Mouse (Mus musculus) adrenal gland, postnatal 14 days (tissue): ENCODE data around the gene Qprt. TPM values are rescaled to one million over a fixed set of nuclear protein-coding genes. Genes with fewer than 3 reads are reported as not detected.

ENCODE experiments used
- DNase-seq: peaks from one replicate; pipeline ENCODE4 v3.0.0; 2021; ENCODE audit warnings: mixed read lengths
- total RNA-seq: library from RNA; stranded (reverse); gene quantifications from 2 replicates; pipeline ENCODE4 v1.2.3, GENCODE M21; 2021

Qprt gene
- total RNA-seq, 1 experiment from 2014 or later, result 11.4 TPM

GRCm38 (mm10) chr7:127133125-127133524, 11.1 kb upstream of the Qprt start:
- DNase-seq, result no peak

GRCm38 (mm10) chr7:127129638-127130037, 7.6 kb upstream of the Qprt start:
- peak; percentile 44 for DNase-seq

- no peak for DNase-seq
Observed at GRCm38 (mm10) chr7:127121061-127121910, 740 bp downstream of the Qprt start.

- DNase-seq, result no peak
Observed at GRCm38 (mm10) chr7:127118671-127119445, 3.2 kb downstream of the Qprt start.

DNA sequence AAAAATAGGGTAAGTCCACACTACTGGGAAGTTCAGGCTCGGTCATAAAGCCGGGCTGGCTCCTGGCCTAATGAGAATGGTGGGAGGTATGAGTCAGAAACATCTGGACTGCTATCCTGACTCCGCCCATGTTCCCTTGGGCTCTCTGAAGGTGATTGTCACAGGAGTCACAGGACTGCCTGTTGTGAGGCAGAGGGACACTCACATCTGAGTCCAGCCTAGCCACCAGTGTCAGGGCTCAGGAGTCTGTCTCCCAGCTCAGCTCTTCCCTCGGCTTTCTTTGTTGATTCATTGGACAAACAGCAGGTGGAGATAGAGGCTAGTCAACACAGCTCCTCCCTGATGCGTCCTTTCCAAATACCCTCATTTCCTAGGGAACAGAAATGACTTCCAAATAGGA, 4.1 kb downstream of the Qprt start:
- peak; percentile 61 for DNase-seq

GRCm38 (mm10) chr7:127116331-127116935, 5.6 kb downstream of the Qprt start:
- DNase-seq, result no peak

GRCm38 (mm10) chr7:127114920-127115319, 7.1 kb downstream of the Qprt start:
- no peak for DNase-seq

- no peak for DNase-seq
Observed at GRCm38 (mm10) chr7:127113614-127114259, 8.3 kb downstream of the Qprt start.

DNA sequence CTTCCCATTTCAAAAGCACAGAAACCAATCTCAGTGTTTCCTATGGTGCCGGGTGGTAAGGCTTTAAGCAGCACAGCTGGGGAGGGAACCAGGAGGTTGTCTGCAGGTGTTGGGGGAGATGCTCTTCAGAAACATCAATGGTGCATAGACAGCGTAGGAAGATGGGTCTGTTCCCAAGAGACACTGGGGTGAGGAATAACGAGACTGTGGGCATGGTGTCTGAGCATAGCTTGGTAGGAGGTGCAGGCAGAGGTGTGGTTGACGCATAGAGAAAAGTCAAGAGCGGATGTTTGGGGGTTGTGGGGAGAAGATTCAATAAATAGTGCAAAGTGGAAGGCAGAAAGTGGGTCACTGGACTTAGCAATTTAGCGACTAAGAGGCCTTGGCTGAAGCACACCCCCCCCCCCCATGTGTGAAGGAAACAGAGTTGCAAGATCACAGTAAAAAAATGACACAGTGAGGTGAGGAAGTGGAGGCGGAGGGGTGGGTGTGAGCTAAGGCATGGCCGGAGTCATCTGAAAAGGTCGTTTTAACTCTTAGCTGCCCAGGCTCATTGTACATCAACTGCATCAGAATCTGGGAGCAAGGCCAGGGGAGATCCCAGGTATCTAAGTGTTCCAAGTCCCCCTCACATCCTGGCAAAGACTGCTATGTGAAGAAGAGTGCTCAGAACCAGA, 9.0 kb downstream of the Qprt start:
- no peak for DNase-seq

- DNase-seq, result no peak
Observed at GRCm38 (mm10) chr7:127112251-127112841, 9.7 kb downstream of the Qprt start.

GRCm38 (mm10) chr7:127111461-127111860, 10.6 kb downstream of the Qprt start:
- peak; percentile 78 for DNase-seq

DNA sequence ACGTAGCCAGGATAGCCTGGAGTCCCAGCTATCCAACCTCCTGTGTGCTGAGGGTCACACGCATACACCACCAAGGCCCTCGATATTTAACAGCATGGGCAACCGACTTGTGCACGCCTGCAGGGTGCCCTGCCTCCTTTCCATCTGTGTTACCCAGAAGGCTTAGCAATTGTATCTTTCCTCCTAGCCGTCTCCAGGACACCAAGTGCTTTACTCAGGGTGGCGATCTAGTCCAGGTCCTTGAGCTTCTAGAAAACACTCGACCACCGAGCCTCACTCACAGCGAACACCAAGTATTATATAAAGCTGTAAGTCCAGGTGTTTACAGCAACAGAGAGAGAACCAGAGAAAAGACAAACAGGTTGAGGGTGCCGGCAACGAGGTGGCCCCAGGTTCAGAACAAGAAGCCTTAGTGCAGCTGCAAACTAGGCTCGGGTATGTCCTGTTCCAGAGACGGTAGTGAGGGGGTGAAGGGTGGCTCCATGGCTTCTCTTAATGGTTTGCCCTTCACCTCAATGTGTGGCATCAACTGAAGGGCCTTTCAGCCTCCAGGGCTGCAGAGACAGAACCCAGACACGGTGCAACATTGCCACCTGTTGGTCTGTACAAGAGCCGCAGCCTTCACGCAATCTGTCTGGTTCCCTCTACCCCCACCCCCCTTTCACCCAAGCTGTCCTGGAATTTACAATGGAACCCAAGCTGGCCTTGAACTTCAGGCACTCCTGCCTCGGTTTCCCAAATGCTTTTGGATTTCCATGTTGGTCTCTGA, 11.6 kb downstream of the Qprt start:
- DNase-seq, result peak; percentile 85

DNA sequence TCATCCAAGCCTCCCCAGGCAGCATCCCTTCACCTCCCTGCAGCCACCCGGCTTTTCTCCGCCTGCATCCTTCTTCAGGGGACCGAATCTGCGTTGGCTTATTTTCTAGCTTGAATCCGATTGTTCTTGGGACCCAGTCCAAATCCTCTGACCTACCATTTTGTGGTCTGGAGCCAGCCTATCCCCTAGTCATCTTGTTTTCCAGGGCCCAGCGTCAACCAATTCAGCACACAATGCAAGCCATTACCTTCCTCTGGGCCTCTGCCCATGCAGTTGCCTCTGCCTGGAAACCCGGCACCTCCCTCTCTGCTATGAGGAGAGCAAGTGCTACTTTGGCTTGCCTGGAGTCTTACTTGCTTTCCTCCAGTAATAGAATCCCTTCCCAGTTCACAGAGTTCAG, 16.5 kb downstream of the Qprt start:
- no peak for DNase-seq

- DNase-seq, result peak; percentile 86
Observed at GRCm38 (mm10) chr7:127104560-127105332, 17.3 kb downstream of the Qprt start.

- peak; percentile 42 for DNase-seq
Observed at GRCm38 (mm10) chr7:127103960-127104359, 18.1 kb downstream of the Qprt start.

DNA sequence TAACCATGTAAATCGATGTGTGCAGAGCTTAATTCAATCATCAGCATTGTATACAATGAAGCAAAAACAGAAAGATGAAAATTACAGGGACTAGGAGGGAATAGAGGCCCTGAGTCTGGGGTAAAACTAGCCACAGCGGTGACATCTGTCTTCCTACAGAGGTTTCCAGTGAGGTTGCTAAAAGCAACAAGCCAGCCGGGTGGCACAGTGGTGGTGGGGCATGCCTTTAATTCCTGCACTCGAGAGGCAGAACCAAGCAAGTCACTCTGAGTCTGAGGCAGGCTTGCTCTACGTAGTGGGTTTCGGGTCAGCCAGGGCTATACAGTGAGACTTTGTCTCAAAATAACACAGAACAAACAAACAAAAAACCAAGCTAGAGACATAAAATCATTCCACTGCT, 19.9 kb downstream of the Qprt start:
- DNase-seq, result no peak

GRCm38 (mm10) chr7:127101451-127102016, 20.5 kb downstream of the Qprt start:
- peak; percentile 73 for DNase-seq

DNA sequence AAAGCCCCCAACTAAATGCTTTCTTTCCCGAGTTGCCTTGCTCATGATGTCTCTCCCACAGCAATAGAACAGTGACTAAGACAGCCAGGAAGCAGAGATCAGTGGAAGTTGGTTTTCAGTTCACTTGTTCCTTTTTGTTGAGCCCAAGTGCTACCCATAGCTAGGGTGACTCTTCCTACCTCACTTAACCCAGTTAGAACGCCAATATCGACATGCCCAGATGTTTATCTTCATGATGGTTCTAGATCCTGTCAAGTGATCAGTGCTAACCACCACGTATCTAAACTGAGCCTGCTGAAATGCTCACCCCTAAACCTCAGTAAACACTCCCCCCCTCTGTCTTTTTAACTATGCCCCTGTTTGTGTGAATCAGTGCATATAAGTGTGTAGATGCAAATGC, 22.5 kb downstream of the Qprt start:
- no peak for DNase-seq

DNA sequence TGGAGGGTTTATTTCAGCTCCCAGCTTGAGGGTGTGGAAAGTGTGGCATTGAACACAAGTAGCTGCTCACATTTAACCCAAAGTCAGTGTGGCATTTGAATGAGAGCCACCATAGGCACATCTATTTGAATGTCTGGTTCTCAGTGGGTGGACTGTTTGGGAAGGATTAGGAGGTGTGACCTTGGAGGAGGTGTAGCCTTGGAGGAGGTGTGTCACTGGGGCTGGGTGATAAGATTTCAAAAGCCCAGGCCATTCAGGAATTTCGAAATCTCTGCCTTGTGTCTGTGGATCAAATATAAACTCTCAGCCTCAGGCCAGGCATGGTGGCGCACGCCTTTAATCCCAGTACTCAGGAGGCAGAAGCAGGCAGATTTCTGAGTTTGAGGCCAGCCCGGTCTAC, 23.1 kb downstream of the Qprt start:
- DNase-seq, result no peak

GRCm38 (mm10) chr7:127098521-127098920, 23.5 kb downstream of the Qprt start:
- no peak for DNase-seq
